Mouse (Mus musculus): ENCODE measurements at regions not wholly inside any gene's neighbourhood (a gene's known extent, or its start where the extent isn't known, plus 50 kb on each side); places are given as distances from the start of the nearest gene placed in this dataset.

- Histone ChIP-seq H3K4me1 (ENCODE audit: control insufficient read depth, insufficient read depth, low read length) (no peaks in the 10 kb centered on the region), H3K27ac (ENCODE audit: insufficient read depth, low read length) (no peak overlapping the region), H3K4me3 (ENCODE audit: insufficient read depth, low read length) (no peak overlapping the region)
- TF ChIP-seq CTCF (IDR thresholded peaks at IDR 0.05; ENCODE audit: borderline replicate concordance, insufficient read depth, low read length) (no peak), POLR2A (IDR thresholded peaks at IDR 0.05; ENCODE audit: low read depth, low read length) (no peak)
These were observed 315.9 kb upstream of the Plscr5 start for GRCm38 (mm10) chr9:91876823-91877222.

- no peak for TF ChIP-seq POLR2A (IDR thresholded peaks at IDR 0.05; ENCODE audit: low read depth, low read length)
These were observed 361.2 kb upstream of the Plscr5 start for GRCm38 (mm10) chr9:91831556-91831955.

GRCm38 (mm10) chr9:91823733-91824487 is 368.8 kb upstream of the Plscr5 start:
- no peak for TF ChIP-seq POLR2A (IDR thresholded peaks at IDR 0.05; ENCODE audit: low read depth, low read length)
- no peak overlapping the region for H3K4me3 ChIP-seq (ENCODE audit: insufficient read depth, low read length)
- no peaks in the 10 kb centered on the region for H3K4me1 ChIP-seq (ENCODE audit: control insufficient read depth, insufficient read depth, low read length)
- no peak overlapping the region for H3K27ac ChIP-seq (ENCODE audit: insufficient read depth, low read length)

More at GRCm38 (mm10) chr9:91831556-91831955, 361.2 kb upstream of the Plscr5 start:
- Histone ChIP-seq H3K27ac (ENCODE audit: insufficient read depth, low read length) (no peak overlapping the region), H3K4me3 (ENCODE audit: insufficient read depth, low read length) (no peak overlapping the region), H3K4me1 (ENCODE audit: control insufficient read depth, insufficient read depth, low read length) (no peaks in the 10 kb centered on the region)

DNA sequence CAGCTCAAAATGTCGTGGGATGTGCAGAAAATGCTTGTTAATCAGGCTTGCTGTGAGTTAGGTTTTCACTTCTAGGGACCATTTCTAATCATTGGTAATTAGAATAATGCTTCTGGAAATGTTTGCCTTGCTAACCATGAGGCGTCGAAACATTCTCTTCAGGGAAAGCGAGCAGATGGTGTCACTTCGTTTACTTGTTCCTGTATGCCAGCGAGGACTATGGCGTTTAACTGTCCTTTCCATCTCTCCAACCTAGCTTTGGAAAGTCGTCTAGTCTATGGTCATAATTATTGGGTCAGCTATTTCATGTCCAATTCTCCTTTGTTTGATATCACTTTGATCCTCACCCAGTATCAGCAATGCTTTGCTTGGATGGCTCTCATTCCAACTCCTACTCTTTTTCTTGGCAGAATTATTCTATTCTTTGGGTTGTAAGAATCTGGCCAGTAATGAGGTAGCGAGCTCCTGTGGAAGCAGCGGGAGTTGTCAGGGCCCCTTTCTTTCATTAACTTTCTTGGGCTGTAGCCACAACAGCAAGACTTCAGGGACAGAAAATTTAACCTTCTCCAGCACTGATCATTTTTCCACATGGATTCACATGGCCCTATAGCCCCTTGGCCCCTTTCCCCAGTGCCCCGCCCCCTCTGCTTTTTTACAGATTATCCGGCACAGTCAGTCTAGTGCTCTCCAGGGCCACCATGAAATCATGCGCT is 374.0 kb upstream of the Plscr5 start:
- Histone ChIP-seq H3K4me1 (ENCODE audit: control insufficient read depth, insufficient read depth, low read length) (no peaks in the 10 kb centered on the region), H3K4me3 (ENCODE audit: insufficient read depth, low read length) (no peak overlapping the region), H3K27ac (ENCODE audit: insufficient read depth, low read length) (no peak overlapping the region)
- TF ChIP-seq POLR2A (IDR thresholded peaks at IDR 0.05; ENCODE audit: low read depth, low read length) (no peak), CTCF (IDR thresholded peaks at IDR 0.05; ENCODE audit: borderline replicate concordance, insufficient read depth, low read length) (no peak)

DNA sequence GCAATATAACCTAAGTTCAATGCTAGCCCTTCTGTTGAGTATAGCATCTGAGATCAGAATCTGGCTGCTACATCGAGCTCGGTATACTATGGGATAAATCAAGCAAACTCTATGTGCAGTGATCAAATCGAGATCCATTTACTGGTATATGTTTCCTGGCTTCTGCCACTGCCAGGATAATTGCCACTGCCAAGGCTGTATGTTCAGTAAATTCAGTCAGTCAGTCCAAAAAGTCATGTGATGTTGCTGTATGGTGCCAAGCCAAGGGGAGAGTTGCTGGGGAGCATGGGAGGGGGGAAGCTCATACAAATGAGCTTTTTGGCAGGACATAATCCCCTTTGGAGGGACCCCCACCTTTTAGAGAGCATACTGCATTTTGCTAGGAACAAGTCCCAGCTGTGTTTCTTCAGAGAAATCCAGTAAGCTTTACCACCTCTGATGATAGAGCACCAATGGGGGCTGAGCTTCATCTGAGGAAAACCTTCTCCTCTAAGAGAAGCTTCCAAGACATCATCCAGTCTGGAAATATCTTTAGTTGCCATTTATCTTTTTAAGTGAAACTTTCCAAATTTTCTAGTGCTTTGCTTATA is 389.3 kb upstream of the Plscr5 start:
- H3K27ac ChIP-seq (ENCODE audit: insufficient read depth, low read length), result no peak overlapping the region
- no peak overlapping the region for H3K4me3 ChIP-seq (ENCODE audit: insufficient read depth, low read length)
- TF ChIP-seq POLR2A (IDR thresholded peaks at IDR 0.05; ENCODE audit: low read depth, low read length), result no peak
- TF ChIP-seq CTCF (IDR thresholded peaks at IDR 0.05; ENCODE audit: borderline replicate concordance, insufficient read depth, low read length), result no peak
- H3K4me1 ChIP-seq (ENCODE audit: control insufficient read depth, insufficient read depth, low read length), result no peaks in the 10 kb centered on the region

DNA sequence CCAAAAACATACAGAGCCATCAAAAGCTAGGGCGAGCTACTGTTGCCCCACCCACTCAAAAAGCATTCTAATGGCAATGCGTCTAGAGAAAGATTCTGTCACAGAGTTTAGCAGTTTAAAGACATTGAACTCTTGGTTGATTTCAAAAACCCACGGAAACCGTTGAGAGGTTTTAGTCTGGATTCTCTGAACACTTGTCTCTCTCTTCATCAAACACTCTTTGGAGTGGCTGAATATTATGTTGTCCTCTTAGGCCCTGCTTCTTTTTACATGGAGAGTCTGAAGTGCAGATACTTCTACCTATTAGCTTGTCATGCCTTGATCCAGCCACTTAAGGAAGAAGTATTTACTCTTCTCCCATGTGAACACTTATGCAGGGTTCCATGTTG is 393.9 kb upstream of the Plscr5 start:
- Histone ChIP-seq H3K4me3 (ENCODE audit: insufficient read depth, low read length) (no peak overlapping the region), H3K4me1 (ENCODE audit: control insufficient read depth, insufficient read depth, low read length) (no peaks in the 10 kb centered on the region), H3K27ac (ENCODE audit: insufficient read depth, low read length) (no peak overlapping the region)
- TF ChIP-seq CTCF (IDR thresholded peaks at IDR 0.05; ENCODE audit: borderline replicate concordance, insufficient read depth, low read length) (no peak), POLR2A (IDR thresholded peaks at IDR 0.05; ENCODE audit: low read depth, low read length) (no peak)

DNA sequence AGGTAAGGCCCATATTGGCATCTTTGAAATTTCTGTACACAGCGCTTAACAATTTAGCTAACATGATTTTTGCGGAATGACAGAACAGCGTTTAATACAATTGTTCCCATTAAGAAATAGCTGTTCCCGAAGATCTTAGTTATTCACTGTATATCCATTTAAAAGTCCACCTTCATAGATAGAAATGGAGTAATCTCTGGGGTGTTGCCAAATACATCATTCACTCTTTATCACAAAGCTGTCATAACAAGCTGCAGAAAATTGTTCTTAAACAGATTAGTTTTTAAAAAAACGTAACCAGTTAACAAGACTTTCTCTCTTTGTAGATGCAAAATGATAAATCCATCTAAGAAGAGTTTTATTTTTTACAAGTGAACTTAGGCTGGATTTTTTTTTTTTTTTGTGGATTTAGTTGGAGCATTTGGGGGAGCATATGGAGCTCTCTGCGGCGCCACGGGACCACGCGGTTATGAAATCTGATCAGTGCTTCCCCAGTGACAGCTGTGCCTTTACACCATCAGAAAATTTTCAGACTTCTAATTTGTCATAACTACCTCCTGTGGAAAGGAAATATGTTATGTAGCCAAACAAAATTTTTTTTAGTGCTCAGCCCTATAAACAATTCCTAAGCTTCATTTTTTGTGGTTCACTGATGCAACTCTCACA is 394.4 kb upstream of the Plscr5 start:
- Histone ChIP-seq H3K27ac (ENCODE audit: insufficient read depth, low read length) (no peak overlapping the region), H3K4me3 (ENCODE audit: insufficient read depth, low read length) (no peak overlapping the region), H3K4me1 (ENCODE audit: control insufficient read depth, insufficient read depth, low read length) (no peaks in the 10 kb centered on the region)
- TF ChIP-seq CTCF (IDR thresholded peaks at IDR 0.05; ENCODE audit: borderline replicate concordance, insufficient read depth, low read length), result no peak
- no peak for TF ChIP-seq POLR2A (IDR thresholded peaks at IDR 0.05; ENCODE audit: low read depth, low read length)

DNA sequence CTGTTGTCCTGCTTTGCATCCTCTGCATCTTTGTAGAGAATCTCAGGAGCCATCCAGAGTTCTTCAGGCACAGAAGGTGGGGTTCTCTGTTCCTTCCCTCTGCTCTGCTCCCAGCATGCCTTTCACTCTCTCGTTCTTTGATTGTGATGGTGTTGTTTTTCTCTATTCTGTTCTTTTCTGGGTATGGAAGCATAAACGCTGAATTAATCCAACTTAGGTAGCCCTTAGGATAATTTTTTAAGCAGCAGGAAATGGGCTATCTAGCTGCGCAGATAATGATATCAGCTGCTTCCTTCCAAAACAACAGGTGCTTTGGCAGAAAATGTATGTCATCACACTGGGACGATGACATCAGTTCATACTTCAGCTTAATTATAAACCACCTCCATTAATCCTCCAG is 395.8 kb upstream of the Plscr5 start:
- H3K27ac ChIP-seq (ENCODE audit: insufficient read depth, low read length), result no peak overlapping the region
- no peak overlapping the region for H3K4me3 ChIP-seq (ENCODE audit: insufficient read depth, low read length)
- no peaks in the 10 kb centered on the region for H3K4me1 ChIP-seq (ENCODE audit: control insufficient read depth, insufficient read depth, low read length)
- no peak for TF ChIP-seq CTCF (IDR thresholded peaks at IDR 0.05; ENCODE audit: borderline replicate concordance, insufficient read depth, low read length)
- no peak for TF ChIP-seq POLR2A (IDR thresholded peaks at IDR 0.05; ENCODE audit: low read depth, low read length)

- Histone ChIP-seq H3K4me1 (ENCODE audit: control insufficient read depth, insufficient read depth, low read length) (no peaks in the 10 kb centered on the region), H3K27ac (ENCODE audit: insufficient read depth, low read length) (no peak overlapping the region), H3K4me3 (ENCODE audit: insufficient read depth, low read length) (no peak overlapping the region)
- TF ChIP-seq CTCF (IDR thresholded peaks at IDR 0.05; ENCODE audit: borderline replicate concordance, insufficient read depth, low read length), result no peak
- TF ChIP-seq POLR2A (IDR thresholded peaks at IDR 0.05; ENCODE audit: low read depth, low read length), result no peak
These were observed 387.3 kb upstream of the Zic1 start for GRCm38 (mm10) chr9:91752935-91753334.

DNA sequence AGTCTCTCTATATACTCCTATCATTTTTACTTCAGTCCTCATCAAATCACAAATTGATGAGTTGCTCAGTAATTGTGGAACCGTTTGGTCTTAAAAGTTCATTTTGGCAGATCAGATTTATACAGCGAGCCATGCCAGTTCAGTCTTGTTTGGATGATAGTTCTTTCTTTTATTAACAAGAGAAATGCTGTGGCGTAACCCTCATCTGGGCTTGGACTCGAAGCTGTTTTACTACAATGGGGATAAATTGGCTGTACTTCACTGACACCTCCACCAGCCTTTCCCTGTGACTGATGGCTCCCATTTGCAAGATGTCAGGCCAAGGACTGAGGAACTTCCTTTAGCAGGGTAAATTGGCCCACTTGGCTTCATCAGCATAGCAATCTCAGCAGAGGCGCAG is 345.5 kb upstream of the Zic1 start:
- H3K27ac ChIP-seq (ENCODE audit: insufficient read depth, low read length), result no peak overlapping the region
- no peak overlapping the region for H3K4me3 ChIP-seq (ENCODE audit: insufficient read depth, low read length)
- TF ChIP-seq CTCF (IDR thresholded peaks at IDR 0.05; ENCODE audit: borderline replicate concordance, insufficient read depth, low read length), result no peak
- TF ChIP-seq POLR2A (IDR thresholded peaks at IDR 0.05; ENCODE audit: low read depth, low read length), result no peak
- H3K4me1 ChIP-seq (ENCODE audit: control insufficient read depth, insufficient read depth, low read length), result no peaks in the 10 kb centered on the region
